In genomic region chrX:44228847-44229246, GRCm38 (mm10) we compare ENCODE assay signal across 10 mouse cellular contexts.
DNase-seq lines count a peak whose midpoint lies in the region; ATAC-seq lines count a peak whose summit lies in the region.
"Had no signal": no experiment of that assay in that cellular context is flagged by ENCODE, and none has a peak within 500 bp of the region (broad histone marks: within the 10 kb centered on the region; RNA-seq: fewer than 3 reads in every experiment).

No protein-coding gene starts in this region.

- no peak overlapping the region for H3K4me3 ChIP-seq in kidney, embryonic 16.5 days (ENCODE audit: low read length)
- H3K4me3 ChIP-seq: neural tube, embryonic 13.5 days had no signal

- no peaks in the 10 kb centered on the region for H3K9me3 ChIP-seq in kidney, embryonic 16.5 days (ENCODE audit: low read length)
- H3K9me3 ChIP-seq: neural tube, embryonic 13.5 days had no signal

- no peak for ATAC-seq in kidney, embryonic 16.5 days (ENCODE audit: low FRiP score, low TSS enrichment)
- ATAC-seq in monocyte, adult 5-6 weeks (replicated peaks; ENCODE audit: insufficient number of reproducible peaks, low FRiP score, low TSS enrichment, poor library complexity, severe bottlenecking) = no peak

- H3K27ac ChIP-seq in kidney, embryonic 16.5 days (ENCODE audit: low read length) = no peak overlapping the region
- H3K27ac ChIP-seq: neural tube, embryonic 13.5 days had no signal

- no peak overlapping the region for H3K9ac ChIP-seq in kidney, embryonic 16.5 days (replicated peaks; ENCODE audit: low read length)
- H3K9ac ChIP-seq: neural tube, embryonic 13.5 days had no signal

- whole genome bisulfite sequencing in kidney, embryonic 16.5 days = 17% methylated on average over 2 of the region's 2 CpGs

- H3K36me3 ChIP-seq in kidney, embryonic 16.5 days (ENCODE audit: insufficient read depth, low read length) = no peaks in the 10 kb centered on the region
- H3K36me3 ChIP-seq: neural tube, embryonic 13.5 days had no signal

- no peaks in the 10 kb centered on the region for H3K27me3 ChIP-seq in kidney, embryonic 16.5 days (ENCODE audit: insufficient read depth, low read length)
- H3K27me3 ChIP-seq: neural tube, embryonic 13.5 days had no signal

- H3K4me2 ChIP-seq in kidney, embryonic 16.5 days (replicated peaks; ENCODE audit: low read depth, low read length) = no peak overlapping the region
- H3K4me2 ChIP-seq: heart, embryonic 11.5 days; neural tube, embryonic 13.5 days had no signal

- H3K4me1 ChIP-seq in kidney, embryonic 16.5 days (ENCODE audit: insufficient read depth, low read length) = no peaks in the 10 kb centered on the region
- H3K4me1 ChIP-seq: neural tube, embryonic 13.5 days had no signal

- DNase-seq in adrenal gland, postnatal 10 days = peak; percentile 17
- no peak for DNase-seq in adrenal gland, postnatal 4 days (ENCODE audit: low spot score in 2 of 2)
- peak; percentile 9 for DNase-seq in kidney, adult 9 months
- peak; percentile 6 for DNase-seq in 3T3-L1 (ENCODE audit: low read depth, low spot score)
- peak; percentile 17 for DNase-seq in embryo, embryonic 9.5 days (ENCODE audit: extremely low spot score)
- DNase-seq in heart, adult 8-10 months (ENCODE audit: low spot score) = no peak

Comparison
In these comparisons a context has a peak if more than half of its experiments do, and no peak if none do; other contexts are left out.
1. DNase-seq: peak in adrenal gland, postnatal 10 days (single experiment), kidney, adult 9 months (single experiment), 3T3-L1 (single experiment) and embryo, embryonic 9.5 days (single experiment); none in adrenal gland, postnatal 4 days (0 of 2) and heart, adult 8-10 months (single experiment).